Mouse (Mus musculus) spleen, adult 18-20 months (tissue): ENCODE results near the gene Pnpla1.

Experiments used
- DNase-seq, 2 experiments: peaks; one replicate each; pipeline ENCODE4 v3.0.0; 2022; ENCODE audit warnings: mixed read lengths in 2 of 2

Pnpla1 gene

DNA sequence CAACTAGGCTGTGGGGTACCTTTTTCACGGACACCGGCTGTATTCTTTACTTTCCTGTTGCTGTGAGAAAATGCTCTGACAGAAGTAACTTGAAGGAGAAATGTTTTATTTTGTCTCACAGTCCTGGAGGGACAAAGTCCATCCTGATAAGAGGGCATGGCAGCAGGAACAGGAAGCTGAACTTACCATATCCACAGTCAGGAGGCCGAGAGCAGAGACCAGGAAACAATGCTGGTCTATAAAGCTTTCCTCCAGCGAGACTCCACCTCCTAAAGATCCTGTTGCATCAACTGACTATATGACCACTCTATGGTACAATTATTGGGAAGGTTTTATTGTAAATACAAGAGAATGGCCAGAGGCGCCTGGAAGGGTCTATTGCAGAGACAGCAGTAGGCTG is 14.5 kb upstream of the Pnpla1 start:
- no peak for DNase-seq

- no peak for DNase-seq
Observed at GRCm38 (mm10) chr17:28846974-28847617, 11.1 kb upstream of the Pnpla1 start.

- DNase-seq: no peak
Observed at GRCm38 (mm10) chr17:28850511-28850910, 7.7 kb upstream of the Pnpla1 start.

- no peak for DNase-seq
Observed at GRCm38 (mm10) chr17:28854377-28854776, 3.8 kb upstream of the Pnpla1 start.

DNA sequence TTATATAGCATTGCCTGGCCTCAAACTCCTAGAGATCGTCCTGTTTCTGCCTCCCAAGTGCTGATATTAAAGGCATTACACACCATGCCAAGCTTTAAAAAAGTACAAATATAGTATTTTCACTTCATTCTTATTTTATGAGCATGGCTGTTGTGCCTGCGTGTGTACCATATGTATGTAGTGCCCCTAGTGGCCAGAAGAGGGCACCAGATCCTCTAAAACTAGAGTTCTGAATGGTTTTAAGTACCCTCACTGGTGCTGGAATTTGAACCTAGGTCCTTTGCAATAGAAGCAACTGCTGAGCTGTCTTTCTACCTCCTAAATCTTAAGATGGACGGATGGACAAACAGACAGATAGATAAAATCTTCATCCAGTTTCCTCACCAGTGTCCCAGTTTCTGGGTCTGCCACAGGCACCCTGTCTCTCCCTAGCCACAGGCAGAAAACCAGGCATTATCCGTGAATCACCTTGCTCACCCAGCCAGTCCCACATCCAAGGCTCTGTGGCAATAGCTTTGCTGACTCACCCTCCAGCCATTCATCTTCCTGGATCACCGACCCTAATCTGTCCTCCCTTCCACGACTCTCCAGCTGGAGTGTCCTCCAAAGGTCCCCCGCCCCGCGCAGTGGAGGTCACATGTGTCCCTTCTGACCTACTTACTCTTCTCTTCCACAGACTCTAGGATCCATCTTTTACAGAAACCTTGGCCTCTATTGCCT is 2.9 kb upstream of the Pnpla1 start:
- DNase-seq: peak in 1 of 2 experiments; percentile 41

DNA sequence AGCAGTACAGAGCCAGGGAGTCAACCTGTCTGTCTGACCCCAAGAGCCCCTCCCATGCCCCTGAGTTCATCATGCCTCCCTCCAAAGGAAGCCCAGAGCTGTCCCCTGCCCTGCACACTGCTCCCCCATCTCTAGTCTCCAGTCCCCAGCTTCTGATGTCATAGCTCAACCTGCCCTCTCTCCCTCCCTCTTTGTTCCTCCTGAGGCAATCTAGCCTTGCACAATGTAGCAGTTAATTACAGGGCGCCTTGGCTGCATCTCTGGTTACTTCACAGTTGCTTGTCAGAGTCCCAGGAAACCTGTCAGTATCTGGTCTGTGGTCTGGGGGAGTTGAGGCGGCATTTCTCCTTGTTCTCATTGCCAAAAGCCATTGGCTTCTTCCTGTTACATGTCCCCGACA is 2.2 kb upstream of the Pnpla1 start:
- DNase-seq: no peak

GRCm38 (mm10) chr17:28863926-28864325 is 5.7 kb downstream of the Pnpla1 start:
- DNase-seq: no peak

DNA sequence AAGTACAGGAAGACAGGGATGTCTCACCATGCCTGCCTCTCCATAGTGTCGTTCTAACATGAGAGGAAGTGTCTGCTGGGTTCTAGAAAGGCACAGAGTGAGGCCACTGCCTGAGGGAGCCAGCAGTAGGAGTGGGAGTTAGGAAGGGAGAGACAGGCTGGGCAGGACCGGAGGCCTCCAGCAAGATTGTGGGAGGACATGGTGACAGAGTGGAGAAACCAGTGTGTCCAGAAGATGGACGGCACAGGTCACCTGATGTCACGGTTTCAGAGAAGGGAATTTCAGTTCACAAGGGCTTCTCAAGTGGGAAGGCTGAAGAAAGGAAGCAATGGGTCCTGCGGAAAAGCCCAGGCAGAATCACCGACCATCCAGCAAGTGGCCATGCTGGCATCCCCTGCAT is 6.3 kb downstream of the Pnpla1 start:
- DNase-seq: no peak

GRCm38 (mm10) chr17:28866921-28867320 is 8.7 kb downstream of the Pnpla1 start:
- DNase-seq: no peak

GRCm38 (mm10) chr17:28867381-28867780 is 9.2 kb downstream of the Pnpla1 start:
- DNase-seq: no peak

- DNase-seq: no peak
Observed at GRCm38 (mm10) chr17:28869412-28870110, 11.3 kb downstream of the Pnpla1 start.

DNA sequence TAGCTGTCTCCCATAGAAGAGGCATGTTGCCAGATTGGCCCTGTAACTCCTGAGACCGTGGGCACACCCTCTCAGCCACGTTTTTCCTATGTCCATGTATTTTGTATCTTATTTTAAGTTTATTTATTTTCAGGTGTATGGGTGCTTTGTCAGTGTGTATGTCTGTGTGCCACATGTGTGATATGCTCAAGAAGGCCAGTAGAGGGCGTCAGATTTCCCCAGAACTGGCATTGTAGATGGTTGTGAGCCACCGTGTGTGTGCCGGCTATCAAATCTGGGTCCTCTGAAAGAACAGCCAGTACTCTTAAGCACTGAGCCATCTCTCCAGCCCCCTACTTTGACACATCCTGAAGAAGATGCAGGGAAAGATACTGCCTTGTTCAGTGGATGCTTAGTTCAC is 12.2 kb downstream of the Pnpla1 start:
- no peak for DNase-seq

- no peak for DNase-seq
Observed at GRCm38 (mm10) chr17:28871831-28872230, 13.6 kb downstream of the Pnpla1 start.

- no peak for DNase-seq
Observed at GRCm38 (mm10) chr17:28872322-28872721, 14.1 kb downstream of the Pnpla1 start.

- no peak for DNase-seq
Observed at GRCm38 (mm10) chr17:28874216-28874615, 16.0 kb downstream of the Pnpla1 start.

DNA sequence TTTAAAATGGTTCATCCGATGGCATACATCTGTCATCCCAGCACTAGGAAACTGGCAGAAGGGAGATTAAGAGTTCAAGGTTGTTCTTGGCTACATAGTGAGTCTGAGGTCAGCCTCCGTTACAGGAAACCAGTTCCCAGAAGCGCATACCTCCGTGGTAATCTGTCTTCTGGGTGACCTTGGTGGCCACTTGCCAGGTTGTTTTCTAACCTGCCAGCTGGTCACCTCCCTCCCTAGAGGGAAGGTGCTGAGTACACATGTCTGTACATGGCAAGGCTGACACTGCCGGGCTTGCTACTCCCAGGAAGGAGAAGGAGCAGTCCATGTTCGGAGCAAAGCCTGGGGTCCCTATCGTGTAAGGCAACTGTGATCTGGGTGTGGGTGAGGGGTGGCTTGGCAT is 16.6 kb downstream of the Pnpla1 start:
- no peak for DNase-seq

DNA sequence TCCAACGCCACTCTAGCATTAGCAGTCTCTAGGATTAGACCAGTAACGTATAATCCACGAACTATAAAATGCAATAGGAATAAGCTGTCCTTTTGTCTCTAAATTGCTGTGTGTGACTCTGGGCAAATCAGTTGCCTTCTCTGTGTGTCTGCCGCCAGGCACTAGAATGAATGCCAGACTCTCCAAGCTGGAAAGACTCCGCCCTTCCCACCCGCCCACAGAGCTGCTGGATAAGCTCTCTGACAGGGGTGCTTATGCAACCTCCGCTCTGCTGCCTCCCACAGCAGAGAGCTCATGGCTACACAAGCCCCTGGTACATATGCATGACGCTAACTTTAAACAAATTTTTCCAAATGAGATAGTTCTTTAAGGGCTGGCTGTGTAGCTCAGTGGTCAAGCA is 17.1 kb downstream of the Pnpla1 start:
- DNase-seq: no peak

- DNase-seq: no peak
Observed at GRCm38 (mm10) chr17:28876331-28876730, 18.1 kb downstream of the Pnpla1 start.

GRCm38 (mm10) chr17:28876821-28877220 is 18.6 kb downstream of the Pnpla1 start:
- DNase-seq: no peak

- DNase-seq: peak; percentile 37 to 74
Observed at GRCm38 (mm10) chr17:28879931-28880391, 21.8 kb downstream of the Pnpla1 start.

GRCm38 (mm10) chr17:28882316-28882715 is 24.1 kb downstream of the Pnpla1 start:
- DNase-seq: peak; percentile 44 to 73

- DNase-seq: no peak
Observed at GRCm38 (mm10) chr17:28882810-28883209, 24.6 kb downstream of the Pnpla1 start.

DNA sequence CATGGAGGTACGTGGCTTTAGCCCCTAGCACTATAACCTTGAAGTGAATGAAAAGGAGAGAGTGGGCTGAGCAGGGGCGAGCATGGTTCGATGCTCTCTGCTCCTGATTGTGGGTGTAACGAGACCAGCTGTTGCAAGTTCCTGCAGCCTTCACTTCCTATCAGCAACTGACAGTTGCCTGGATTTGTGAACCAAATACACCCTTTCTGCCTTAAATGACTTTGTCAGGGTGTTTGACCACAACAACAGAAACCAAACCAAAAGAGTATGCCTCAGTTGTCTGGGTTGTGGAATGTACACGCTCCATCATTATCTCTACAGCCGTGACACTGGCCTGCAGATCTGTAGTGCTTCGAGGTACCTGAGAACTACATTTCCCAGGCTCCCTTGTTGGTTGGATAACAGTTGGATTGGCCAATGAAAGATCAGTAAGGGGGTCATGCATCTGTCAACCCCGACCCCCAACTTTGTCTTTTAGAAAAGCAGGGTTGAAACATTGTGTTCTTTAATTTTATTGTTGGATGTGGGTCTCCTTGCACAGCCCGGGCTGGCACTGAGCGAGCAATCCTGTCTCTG is 25.8 kb downstream of the Pnpla1 start:
- DNase-seq: no peak

DNA sequence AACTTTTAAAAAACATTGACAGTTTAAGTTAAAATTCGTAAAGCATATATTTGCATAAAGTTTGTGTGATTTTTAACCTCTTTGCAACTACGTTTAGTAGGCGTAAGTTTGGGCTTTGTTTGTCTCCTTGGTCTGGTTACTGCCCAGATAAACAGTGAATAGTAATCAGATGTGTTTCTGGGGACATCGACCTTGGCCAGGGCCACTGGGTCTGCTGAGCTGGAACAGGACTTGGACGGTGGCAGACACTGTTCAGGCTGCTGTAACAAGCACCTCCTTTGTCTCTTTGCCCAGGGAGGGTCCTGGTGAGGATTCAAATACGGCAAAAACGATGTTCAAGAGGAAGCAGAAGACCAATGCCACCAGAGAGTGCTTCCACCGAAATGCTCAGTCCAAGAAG is 27.0 kb downstream of the Pnpla1 start:
- DNase-seq: no peak
